Mouse (Mus musculus) midbrain, embryonic 16.5 days (tissue): ENCODE measurements around the gene Bik. TPM values are rescaled to one million over a fixed set of nuclear protein-coding genes. Genes with fewer than 3 reads are reported as not detected.
A peak's percentile ranks its signal among the peaks of the same experiment; 100 is the strongest.

Source experiments
- ATAC-seq: fragments of 200-750 bp; cut with Nextera tagmentation; 2 replicates; pipeline ENCODE4 v1.8.0; 2017; ENCODE audit warnings: moderate TSS enrichment
- H3K27ac ChIP-seq: fragments of 300-500 bp; sonication (generic); 2 replicates; pipeline ENCODE4 v1.5.1; 2014; ENCODE audit warnings: mild to moderate bottlenecking, low read length, mixed read lengths
- H3K27me3 ChIP-seq: fragments of 300-500 bp; sonication (generic); 2 replicates; pipeline ENCODE4 v1.6.1; 2014; ENCODE audit warnings: low read depth, low read length, mixed read lengths; ENCODE audit not compliant: control insufficient read depth, insufficient read depth
- H3K36me3 ChIP-seq: fragments of 300-500 bp; sonication (generic); 2 replicates; pipeline ENCODE4 v1.6.1; 2014; ENCODE audit warnings: mild to moderate bottlenecking, low read length, moderate library complexity, mixed read lengths; ENCODE audit not compliant: control insufficient read depth, insufficient read depth
- H3K4me1 ChIP-seq: fragments of 300-500 bp; sonication (generic); 2 replicates; pipeline ENCODE4 v1.6.1; 2014; ENCODE audit warnings: mild to moderate bottlenecking, low read length, mixed read lengths; ENCODE audit not compliant: control insufficient read depth, insufficient read depth
- H3K4me2 ChIP-seq: fragments of 300-500 bp; sonication (generic); 2 replicates; pipeline ENCODE4 v1.6.1; 2014; ENCODE audit warnings: mild to moderate bottlenecking, low read length, mixed read lengths
- H3K4me3 ChIP-seq: fragments of 300-500 bp; sonication (generic); 2 replicates; pipeline ENCODE4 v1.5.1; 2014; ENCODE audit warnings: low read depth, mild to moderate bottlenecking, low read length, moderate library complexity, mixed read lengths
- H3K9ac ChIP-seq: fragments of 300-500 bp; sonication (generic); 2 replicates; pipeline ENCODE4 v1.6.1; 2014; ENCODE audit warnings: low read depth, low read length, mixed read lengths
- H3K9me3 ChIP-seq: fragments of 300-500 bp; sonication (generic); replicated peaks from 2 replicates; pipeline ENCODE4 v1.6.1; 2014; ENCODE audit warnings: mild to moderate bottlenecking, low read length, mixed read lengths; ENCODE audit not compliant: control insufficient read depth, poor library complexity, severe bottlenecking
- WGBS: fragments of 180-500 bp; shearing (Covaris S2); extraction: QIAGEN DNeasy Blood & Tissue Kit; methylation state at CpG from one replicate; pipeline ENCODE4 v1.1.7; 2014; 5-methylcytosine and 5-hydroxymethylcytosine counted together
- polyA plus RNA-seq: library from polyadenylated mRNA; unstranded; fragments of >200 nt; fragmentation: Nextera tagmentation; extraction: Ambion mirVana; gene quantifications from 2 replicates; pipeline ENCODE4 v1.2.1, GENCODE M21; 2015

The Bik gene
- polyA plus RNA-seq, 1 experiment from 2014 or later: 0.26 TPM

- H3K4me2 ChIP-seq: no peak overlapping the region
- no peak for ATAC-seq
These were observed 27.2 kb downstream of the Bik start for GRCm38 (mm10) chr15:83553831-83554230.

GRCm38 (mm10) chr15:83555161-83555974 lies 28.7 kb downstream of the Bik start:
- Histone ChIP-seq H3K4me1 (peaks cover 6% of the 10 kb centered on the region; the same call in 1 of the 2 replicates), H3K27me3 (no peaks in the 10 kb centered on the region), H3K36me3 (0 out of 2 replicates have a peak, but pooled peaks cover 5% of the 10 kb centered on the region), H3K4me2 (peak overlapping the region; percentile 87), H3K4me3 (peak overlapping the region; percentile 92), H3K9ac (peak overlapping the region; percentile 98), H3K27ac (peak overlapping the region; percentile 93), H3K9me3 (no peaks in the 10 kb centered on the region)
- ATAC-seq: peak; percentile 94
- WGBS: under 1% methylated on average over 74 of the region's 74 CpGs

More at GRCm38 (mm10) chr15:83553831-83554230, 27.2 kb downstream of the Bik start:
- Histone ChIP-seq H3K27ac (no peak overlapping the region), H3K4me1 (peaks cover 6% of the 10 kb centered on the region; the same call in 1 of the 2 replicates), H3K27me3 (no peaks in the 10 kb centered on the region), H3K4me3 (no peak overlapping the region), H3K9me3 (no peaks in the 10 kb centered on the region), H3K36me3 (peaks cover 20% of the 10 kb centered on the region), H3K9ac (no peak overlapping the region)

GRCm38 (mm10) chr15:83560941-83561477 lies 34.3 kb downstream of the Bik start:
- Histone ChIP-seq H3K9me3 (no peaks in the 10 kb centered on the region), H3K4me2 (no peak overlapping the region), H3K9ac (no peak overlapping the region), H3K27me3 (peaks cover 16% of the 10 kb centered on the region), H3K4me3 (no peak overlapping the region), H3K4me1 (peaks cover 13% of the 10 kb centered on the region), H3K27ac (no peak overlapping the region), H3K36me3 (no peaks in the 10 kb centered on the region)
- 57% methylated on average over 5 of the region's 5 CpGs for whole genome bisulfite sequencing
- no peak for ATAC-seq

- peaks cover 13% of the 10 kb centered on the region for H3K4me1 ChIP-seq
- ATAC-seq: no peak
- WGBS: 39% methylated on average over 15 of the region's 15 CpGs
- no peak overlapping the region for H3K27ac ChIP-seq
- no peak overlapping the region for H3K9ac ChIP-seq
- peak overlapping the region; percentile 52; the same call in 1 of the 2 replicates for H3K4me2 ChIP-seq
- H3K27me3 ChIP-seq: peaks cover 16% of the 10 kb centered on the region
- no peaks in the 10 kb centered on the region for H3K9me3 ChIP-seq
- H3K4me3 ChIP-seq: no peak overlapping the region
- no peaks in the 10 kb centered on the region for H3K36me3 ChIP-seq
These were observed 36.1 kb downstream of the Bik start for GRCm38 (mm10) chr15:83562626-83563270.

- under 1% methylated on average over 26 of the region's 28 CpGs for WGBS
- H3K36me3 ChIP-seq: no peaks in the 10 kb centered on the region
- peaks cover 16% of the 10 kb centered on the region for H3K27me3 ChIP-seq
- peak within 1 kb of the TSS; percentile 52 for H3K4me2 ChIP-seq
- H3K4me3 ChIP-seq: peak within 1 kb of the TSS; percentile 13
- H3K9ac ChIP-seq: peak within 1 kb of the TSS; percentile 53; the same call in 1 of the 2 replicates
- no peak within 1 kb of the TSS for H3K27ac ChIP-seq
- peaks cover 13% of the 10 kb centered on the region for H3K4me1 ChIP-seq
- ATAC-seq: no peak
- no peaks in the 10 kb centered on the region for H3K9me3 ChIP-seq
These were observed 36.7 kb downstream of the Bik start, which contains the start of the genes Tspo and Mcat for GRCm38 (mm10) chr15:83563327-83563856. TSS of gene Tspo (plus strand) at chr15:83563592. TSS of gene Mcat (minus strand) at chr15:83563787.

- no peak overlapping the region for H3K27ac ChIP-seq
- peaks cover 16% of the 10 kb centered on the region for H3K27me3 ChIP-seq
- H3K4me1 ChIP-seq: peaks cover 13% of the 10 kb centered on the region
- H3K9me3 ChIP-seq: no peaks in the 10 kb centered on the region
- no peak for ATAC-seq
- no peaks in the 10 kb centered on the region for H3K36me3 ChIP-seq
- H3K4me3 ChIP-seq: peak overlapping the region; percentile 13
- peak overlapping the region; percentile 53; the same call in 1 of the 2 replicates for H3K9ac ChIP-seq
- peak overlapping the region; percentile 52 for H3K4me2 ChIP-seq
- WGBS: 2% methylated on average over 27 of the region's 27 CpGs
These were observed 37.4 kb downstream of the Bik start for GRCm38 (mm10) chr15:83563857-83564651.

- ATAC-seq: no peak
- no peak overlapping the region for H3K4me2 ChIP-seq
- no peak overlapping the region for H3K4me3 ChIP-seq
- no peak overlapping the region for H3K9ac ChIP-seq
- H3K27ac ChIP-seq: no peak overlapping the region
- H3K36me3 ChIP-seq: no peaks in the 10 kb centered on the region
- H3K27me3 ChIP-seq: peaks cover 16% of the 10 kb centered on the region
- 82% methylated on average over 3 of the region's 3 CpGs for WGBS
- H3K9me3 ChIP-seq: no peaks in the 10 kb centered on the region
- H3K4me1 ChIP-seq: peaks cover 13% of the 10 kb centered on the region
These were observed 38.8 kb downstream of the Bik start for GRCm38 (mm10) chr15:83565434-83565833.

GRCm38 (mm10) chr15:83566006-83566405 lies 39.3 kb downstream of the Bik start:
- Histone ChIP-seq H3K36me3 (no peaks in the 10 kb centered on the region), H3K9me3 (no peaks in the 10 kb centered on the region), H3K4me2 (no peak overlapping the region), H3K9ac (no peak overlapping the region), H3K4me3 (no peak overlapping the region), H3K4me1 (peaks cover 13% of the 10 kb centered on the region), H3K27ac (no peak overlapping the region), H3K27me3 (peaks cover 16% of the 10 kb centered on the region)
- no peak for ATAC-seq
- WGBS: 78% methylated on average over 5 of the region's 5 CpGs
